Mouse (Mus musculus) stomach, postnatal 0 days (tissue): Measurements from ENCODE around the gene Atp6v0a1. TPM values are rescaled to one million over a fixed set of nuclear protein-coding genes. Genes with fewer than 3 reads are reported as not detected.

Experiments used
- ATAC-seq: fragments of 200-750 bp; cut with Nextera tagmentation; 2 replicates; pipeline ENCODE4 v1.8.0; 2017; ENCODE audit not compliant: low FRiP score, low TSS enrichment
- DNase-seq: peaks from one replicate; pipeline ENCODE4 v3.0.0-alpha.2; 2016; ENCODE audit warnings: low spot score
- H3K27ac ChIP-seq: fragments of 300-500 bp; sonication (generic); replicated peaks from 2 replicates; pipeline ENCODE4 v1.5.1; 2014; ENCODE audit warnings: mild to moderate bottlenecking, control low read depth
- H3K27me3 ChIP-seq: fragments of 300-500 bp; sonication (generic); 2 replicates; pipeline ENCODE4 v1.6.1; 2014; ENCODE audit warnings: low read length; ENCODE audit not compliant: control insufficient read depth, insufficient read depth
- H3K36me3 ChIP-seq: fragments of 300-500 bp; sonication (generic); 2 replicates; pipeline ENCODE4 v1.6.1; 2014; ENCODE audit warnings: low read length, mixed read lengths; ENCODE audit not compliant: control insufficient read depth, insufficient read depth
- H3K4me1 ChIP-seq: fragments of 300-500 bp; sonication (generic); replicated peaks from 2 replicates; pipeline ENCODE4 v1.6.1; 2014; ENCODE audit warnings: antibody characterized with exemption; ENCODE audit not compliant: control insufficient read depth, insufficient read depth
- H3K4me2 ChIP-seq: fragments of 300-500 bp; sonication (generic); replicated peaks from 2 replicates; pipeline ENCODE4 v1.6.1; 2014; ENCODE audit warnings: low read depth, mild to moderate bottlenecking, control low read depth, moderate library complexity
- H3K4me3 ChIP-seq: fragments of 300-500 bp; sonication (generic); 2 replicates; pipeline ENCODE4 v1.5.1; 2014; ENCODE audit warnings: low read depth, low read length, control low read depth
- H3K9ac ChIP-seq: fragments of 300-500 bp; sonication (generic); 2 replicates; pipeline ENCODE4 v1.6.1; 2014; ENCODE audit warnings: mild to moderate bottlenecking, low read length, control low read depth, mixed read lengths
- H3K9me3 ChIP-seq: fragments of 300-500 bp; sonication (generic); 2 replicates; pipeline ENCODE4 v1.6.1; 2016; ENCODE audit warnings: low read length; ENCODE audit not compliant: control insufficient read depth
- CTCF ChIP-seq: IDR thresholded peaks from 2 replicates; pipeline ENCODE4 v1.5.1; 2016; ENCODE audit warnings: antibody characterized with exemption, low read depth, mild to moderate bottlenecking, moderate library complexity
- EP300 ChIP-seq: optimal IDR thresholded peaks from 2 replicates; pipeline ENCODE3; 2016; ENCODE audit warnings: antibody characterized with exemption
- WGBS: fragments of 180-500 bp; shearing (Covaris S2); extraction: QIAGEN DNeasy Blood & Tissue Kit; methylation state at CpG from one replicate; pipeline ENCODE4 v1.1.7; 2014; 5-methylcytosine and 5-hydroxymethylcytosine counted together
- polyA plus RNA-seq: library from polyadenylated mRNA; unstranded; fragments of >200 nt; fragmentation: Nextera tagmentation; extraction: Ambion mirVana; gene quantifications from 2 replicates; pipeline ENCODE4 v1.2.1, GENCODE M21; 2015

Atp6v0a1 gene
- polyA plus RNA-seq, 1 experiment from 2014 or later = 45.5 TPM

- Histone ChIP-seq H3K4me1 (no peaks in the 10 kb centered on the region), H3K36me3 (no peaks in the 10 kb centered on the region), H3K4me3 (no peak overlapping the region), H3K27me3 (no peaks in the 10 kb centered on the region), H3K27ac (no peak overlapping the region), H3K9me3 (no peaks in the 10 kb centered on the region), H3K4me2 (no peak overlapping the region), H3K9ac (no peak overlapping the region)
- ATAC-seq (peak; percentile 91), DNase-seq (peak; percentile 40)
- TF ChIP-seq CTCF (no peak), EP300 (no peak)
- WGBS = 41% methylated on average over 3 of the region's 3 CpGs
Measured at GRCm38 (mm10) chr11:101003025-101003685, 6.1 kb upstream of the Atp6v0a1 start.

GRCm38 (mm10) chr11:101008206-101009045, 826 bp upstream of the Atp6v0a1 start:
- peak overlapping the region; percentile 66 for H3K4me2 ChIP-seq
- H3K27ac ChIP-seq = peak overlapping the region; percentile 91
- ATAC-seq = peak; percentile 40; the same call in 1 of the 2 replicates
- TF ChIP-seq CTCF (no peak), EP300 (no peak)
- peaks cover 4% of the 10 kb centered on the region; the same call in 1 of the 2 replicates for H3K36me3 ChIP-seq
- H3K27me3 ChIP-seq = no peaks in the 10 kb centered on the region
- DNase-seq = peak; percentile 28
- H3K4me3 ChIP-seq = peak overlapping the region; percentile 69
- H3K9ac ChIP-seq = peak overlapping the region; percentile 78
- no peaks in the 10 kb centered on the region for H3K4me1 ChIP-seq
- H3K9me3 ChIP-seq = no peaks in the 10 kb centered on the region
- 35% methylated on average over 14 of the region's 14 CpGs for WGBS

GRCm38 (mm10) chr11:101009888-101010784, 884 bp downstream of the Atp6v0a1 start:
- peaks cover 6% of the 10 kb centered on the region; the same call in 1 of the 2 replicates for H3K36me3 ChIP-seq
- TF ChIP-seq EP300 = no peak
- TF ChIP-seq CTCF = peak; percentile 31; the same call in 1 of the 2 replicates
- no peaks in the 10 kb centered on the region for H3K4me1 ChIP-seq
- H3K4me2 ChIP-seq = peak overlapping the region; percentile 66
- 6% methylated on average over 29 of the region's 29 CpGs for WGBS
- H3K4me3 ChIP-seq = peak overlapping the region; percentile 69
- peak; percentile 21 for DNase-seq
- H3K27ac ChIP-seq = peak overlapping the region; percentile 91
- ATAC-seq = peak; percentile 26; the same call in 1 of the 2 replicates
- H3K9me3 ChIP-seq = no peaks in the 10 kb centered on the region
- H3K9ac ChIP-seq = peak overlapping the region; percentile 78
- H3K27me3 ChIP-seq = no peaks in the 10 kb centered on the region

- DNase-seq (no peak), ATAC-seq (no peak)
- Histone ChIP-seq H3K27ac (no peak overlapping the region), H3K4me2 (no peak overlapping the region), H3K9ac (no peak overlapping the region), H3K9me3 (no peaks in the 10 kb centered on the region), H3K4me1 (no peaks in the 10 kb centered on the region), H3K36me3 (peaks cover 6% of the 10 kb centered on the region; the same call in 1 of the 2 replicates), H3K27me3 (no peaks in the 10 kb centered on the region), H3K4me3 (no peak overlapping the region)
- TF ChIP-seq EP300 = no peak
- no peak for TF ChIP-seq CTCF
- WGBS = 73% methylated on average over 6 of the region's 6 CpGs
Measured at GRCm38 (mm10) chr11:101011641-101012040, 2.4 kb downstream of the Atp6v0a1 start.

GRCm38 (mm10) chr11:101023371-101023770, 14.1 kb downstream of the Atp6v0a1 start:
- Histone ChIP-seq H3K27ac (no peak overlapping the region), H3K9ac (no peak overlapping the region), H3K4me2 (no peak overlapping the region), H3K36me3 (peaks cover 6% of the 10 kb centered on the region; the same call in 1 of the 2 replicates), H3K4me3 (no peak overlapping the region), H3K27me3 (no peaks in the 10 kb centered on the region), H3K4me1 (no peaks in the 10 kb centered on the region), H3K9me3 (no peaks in the 10 kb centered on the region)
- 77% methylated on average over 12 of the region's 12 CpGs for WGBS
- no peak for DNase-seq
- TF ChIP-seq CTCF = no peak
- TF ChIP-seq EP300 = no peak
- no peak for ATAC-seq
